Mouse (Mus musculus): ENCODE results near the gene Atp5s.

DNA sequence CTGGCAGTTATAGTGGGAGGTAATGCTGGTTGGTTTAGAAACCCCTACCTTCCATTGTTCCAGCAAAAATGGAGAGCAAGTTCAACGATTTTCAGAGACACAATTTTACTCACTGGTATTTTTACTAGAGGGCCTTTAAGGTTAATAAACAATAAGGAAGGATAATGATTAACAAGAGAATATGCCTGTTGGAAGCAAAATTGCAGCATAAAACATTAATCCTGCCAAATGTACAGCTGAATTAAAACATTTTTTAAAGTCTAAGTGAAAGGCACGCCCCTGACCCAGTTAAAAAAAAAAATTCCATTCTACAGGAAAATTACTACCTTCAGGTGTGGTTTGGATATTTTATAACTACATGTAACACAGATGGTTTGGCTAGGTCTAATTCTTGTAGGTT is 53.2 kb downstream of the Atp5s start:
- TF ChIP-seq GATA1 (IDR thresholded peaks at IDR 0.05; ENCODE audit: borderline replicate concordance, low read length) (no peak), FLI1 (IDR thresholded peaks at IDR 0.05; ENCODE audit: low read length) (no peak)
